Mouse (Mus musculus) activated CD4-positive, CD25-positive, alpha-beta regulatory T cell, adult 4 months (primary cell): ENCODE results near the gene Cd3e. TPM values are rescaled to one million over a fixed set of nuclear protein-coding genes. Genes with fewer than 3 reads are reported as not detected.
A peak's percentile ranks its signal among the peaks of the same experiment; 100 is the strongest.
"Not testable (repeated sequence)": the region's sequence is repeated elsewhere in the genome, so short reads cannot be mapped to it uniquely, and the experiment has no call there.

ENCODE experiments used
- ATAC-seq: one replicate; pipeline ENCODE4 v1.8.0; 2017
- polyA plus RNA-seq, 2 experiments: library from polyadenylated mRNA; unstranded; fragments of 100-300 nt; shearing (Covaris generic); gene quantifications; one replicate each; pipeline ENCODE4 v1.2.1; 2017

The Cd3e gene
- polyA plus RNA-seq: 1,000 to 10,000 TPM in 1 of 2 experiments, 100 to 1,000 TPM in 1; 791 to 1,491 TPM

- ATAC-seq: peak; percentile 89
Measured at GRCm38 (mm10) chr9:45009180-45010078, at the start of gene Cd3e. Gene Cd3e (minus strand): TSS chr9:45009627.

GRCm38 (mm10) chr9:45058304-45058940 is 49.0 kb upstream of the Cd3e start:
- no peak for ATAC-seq

GRCm38 (mm10) chr9:45055082-45055713 is 45.8 kb upstream of the Cd3e start, which contains the start of gene Mpzl3:
Gene Mpzl3 (plus strand): TSS chr9:45055186.
- ATAC-seq: peak; percentile 65

GRCm38 (mm10) chr9:45050301-45050700 is 40.9 kb upstream of the Cd3e start:
- no peak for ATAC-seq

- no peak for ATAC-seq
Measured at GRCm38 (mm10) chr9:45049731-45050130, 40.3 kb upstream of the Cd3e start.

GRCm38 (mm10) chr9:45048511-45048910 is 39.1 kb upstream of the Cd3e start:
- peak; percentile 59 for ATAC-seq

- ATAC-seq: no peak
Measured at GRCm38 (mm10) chr9:45046973-45047372, 37.5 kb upstream of the Cd3e start.

- no peak for ATAC-seq
Measured at GRCm38 (mm10) chr9:45042947-45043346, 33.5 kb upstream of the Cd3e start.

- ATAC-seq: no peak
Measured at GRCm38 (mm10) chr9:45042056-45042720, 32.8 kb upstream of the Cd3e start.

GRCm38 (mm10) chr9:45041131-45041838 is 31.9 kb upstream of the Cd3e start:
- ATAC-seq: no peak

- ATAC-seq: no peak
Measured at GRCm38 (mm10) chr9:45040066-45040845, 30.8 kb upstream of the Cd3e start.

GRCm38 (mm10) chr9:45039499-45039898 is 30.1 kb upstream of the Cd3e start, which contains the start of gene Mpzl2:
Gene Mpzl2 (plus strand): TSS chr9:45039799.
- no peak for ATAC-seq

GRCm38 (mm10) chr9:45037803-45038202 is 28.4 kb upstream of the Cd3e start:
- ATAC-seq: not testable (repeated sequence)

GRCm38 (mm10) chr9:45034526-45034925 is 25.1 kb upstream of the Cd3e start:
- no peak for ATAC-seq

GRCm38 (mm10) chr9:45032261-45032660 is 22.8 kb upstream of the Cd3e start:
- ATAC-seq: no peak

GRCm38 (mm10) chr9:45030341-45030740 is 20.9 kb upstream of the Cd3e start:
- ATAC-seq: no peak

GRCm38 (mm10) chr9:45027376-45027775 is 17.9 kb upstream of the Cd3e start:
- no peak for ATAC-seq

- no peak for ATAC-seq
Measured at GRCm38 (mm10) chr9:45024187-45024586, 14.8 kb upstream of the Cd3e start.

GRCm38 (mm10) chr9:45023638-45024037 is 14.2 kb upstream of the Cd3e start:
- no peak for ATAC-seq

- ATAC-seq: no peak
Measured at GRCm38 (mm10) chr9:45022800-45023199, 13.4 kb upstream of the Cd3e start.

- no peak for ATAC-seq
Measured at GRCm38 (mm10) chr9:45018031-45018430, 8.6 kb upstream of the Cd3e start.
